Mouse (Mus musculus): ENCODE measurements at regions not wholly inside any gene's neighbourhood (a gene's known extent, or its start where the extent isn't known, plus 50 kb on each side); places are given as distances from the start of the nearest gene placed in this dataset.

GRCm38 (mm10) chr13:48316747-48317146 is 55.7 kb downstream of the Id4 start:
- no peak for DNase-seq

GRCm38 (mm10) chr13:48317457-48317856 is 56.4 kb downstream of the Id4 start:
- DNase-seq, result no peak

- no peak for DNase-seq
Measured at GRCm38 (mm10) chr13:48319001-48319400, 58.0 kb downstream of the Id4 start.

- no peak for DNase-seq
Measured at GRCm38 (mm10) chr13:48324290-48324718, 63.3 kb downstream of the Id4 start.

- no peak for DNase-seq
Measured at GRCm38 (mm10) chr13:48330619-48331018, 69.6 kb downstream of the Id4 start.

GRCm38 (mm10) chr13:48336135-48336534 is 75.1 kb downstream of the Id4 start:
- no peak for DNase-seq

- no peak for DNase-seq
Measured at GRCm38 (mm10) chr13:48336602-48337001, 75.6 kb downstream of the Id4 start.

- no peak for DNase-seq
Measured at GRCm38 (mm10) chr13:48338561-48338960, 77.5 kb downstream of the Id4 start.

GRCm38 (mm10) chr13:48350124-48350523 is 89.1 kb downstream of the Id4 start:
- DNase-seq, result no peak

- DNase-seq, result no peak
Measured at GRCm38 (mm10) chr13:48350955-48351354, 89.9 kb downstream of the Id4 start.

GRCm38 (mm10) chr13:48357118-48357517 is 96.1 kb downstream of the Id4 start:
- DNase-seq, result no peak

GRCm38 (mm10) chr13:48357640-48358039 is 96.6 kb downstream of the Id4 start:
- peak; percentile 5 for DNase-seq

GRCm38 (mm10) chr13:48371060-48371459 is 110.0 kb downstream of the Id4 start:
- no peak for DNase-seq

GRCm38 (mm10) chr13:48376405-48376804 is 115.4 kb downstream of the Id4 start:
- DNase-seq, result no peak

- no peak for DNase-seq
Measured at GRCm38 (mm10) chr13:48383580-48384445, 122.8 kb downstream of the Id4 start.

GRCm38 (mm10) chr13:48384901-48385300 is 123.9 kb downstream of the Id4 start:
- DNase-seq, result no peak

GRCm38 (mm10) chr13:48391126-48391525 is 122.1 kb downstream of the Zfp169 start:
- no peak for DNase-seq

GRCm38 (mm10) chr13:48397761-48398160 is 115.5 kb downstream of the Zfp169 start:
- DNase-seq, result no peak

- no peak for DNase-seq
Measured at GRCm38 (mm10) chr13:48398617-48399016, 114.6 kb downstream of the Zfp169 start.

- no peak for DNase-seq
Measured at GRCm38 (mm10) chr13:48402316-48402715, 110.9 kb downstream of the Zfp169 start.

GRCm38 (mm10) chr13:48422438-48423329 is 90.6 kb downstream of the Zfp169 start:
- DNase-seq, result no peak

GRCm38 (mm10) chr13:48426816-48427215 is 86.4 kb downstream of the Zfp169 start:
- DNase-seq, result no peak

- DNase-seq, result peak; percentile 3
Measured at GRCm38 (mm10) chr13:48436659-48437345, 76.4 kb downstream of the Zfp169 start.
